Mouse (Mus musculus): ENCODE data around the gene Med12l.

DNA sequence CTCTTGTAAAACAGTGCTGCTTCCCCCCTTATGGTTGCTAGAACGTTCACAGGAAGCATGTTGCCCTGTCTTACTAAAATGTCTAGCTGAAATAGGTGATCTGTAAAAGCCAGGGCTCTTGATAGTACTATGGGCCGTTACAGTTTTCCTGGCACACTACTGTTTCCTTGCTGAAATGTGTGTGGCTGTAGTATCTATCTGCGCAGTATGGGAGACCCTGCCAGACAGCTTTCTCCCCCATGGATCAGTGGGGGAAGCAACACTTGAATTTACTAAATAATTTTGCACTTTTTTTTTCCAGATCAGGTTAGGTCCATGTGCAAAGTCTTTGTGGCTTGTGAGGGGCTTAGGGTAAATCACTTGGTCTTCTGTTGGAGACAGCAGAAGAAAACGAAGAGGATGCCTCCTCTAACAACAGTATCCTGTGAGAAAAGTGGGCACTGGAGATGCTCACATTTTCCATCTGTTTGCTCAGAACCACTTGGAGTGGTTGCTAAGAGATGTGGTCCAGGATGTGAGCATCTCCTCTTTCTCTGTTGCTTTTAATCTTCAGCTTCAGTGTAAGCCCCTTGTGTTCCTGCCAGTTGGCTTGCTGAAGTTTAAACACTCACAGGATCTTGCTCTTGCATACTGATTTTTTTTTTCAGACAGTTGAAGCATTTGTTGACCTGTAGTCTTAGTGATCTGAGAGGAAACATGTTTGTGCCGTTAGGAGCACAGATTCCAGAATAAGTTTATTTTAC is 130.5 kb downstream of the Med12l start:
- TF ChIP-seq HCFC1 (IDR thresholded peaks at IDR 0.05; ENCODE audit: borderline replicate concordance, insufficient read depth, low read length) (no peak), ZNF384 (IDR thresholded peaks at IDR 0.05; ENCODE audit: low read depth, low read length) (no peak), ZC3H11A (IDR thresholded peaks at IDR 0.05; ENCODE audit: borderline replicate concordance, low read depth, low read length) (no peak), CHD2 (IDR thresholded peaks at IDR 0.05; ENCODE audit: low read depth, low read length) (no peak), MAFK (IDR thresholded peaks at IDR 0.05; ENCODE audit: insufficient read depth, low read depth, low read length) (no peak)

Measured in ES-E14 (cell line).